Mouse (Mus musculus) cortical plate, adult 2 months (tissue): ENCODE measurements around the gene Atg10.

Experiments used
- CTCF ChIP-seq: fragments of 200-500 bp; IDR thresholded peaks from 2 replicates; pipeline ENCODE4 v1.5.1; 2011; ENCODE audit warnings: mild to moderate bottlenecking, control low read depth, low read length; ENCODE audit not compliant: insufficient read depth; ENCODE audit errors: extremely low read depth
- POLR2A ChIP-seq: fragments of 200-500 bp; IDR thresholded peaks from 2 replicates; pipeline ENCODE4 v1.6.1; 2011; ENCODE audit warnings: mild to moderate bottlenecking, low read length, control low read depth; ENCODE audit not compliant: insufficient read depth; ENCODE audit errors: extremely low read depth

- TF ChIP-seq CTCF (no peak), POLR2A (no peak)
These were observed 254.8 kb downstream of the Atg10 start for GRCm38 (mm10) chr13:90968940-90969339.
